Mouse (Mus musculus): ENCODE results near the gene Lrba.

DNA sequence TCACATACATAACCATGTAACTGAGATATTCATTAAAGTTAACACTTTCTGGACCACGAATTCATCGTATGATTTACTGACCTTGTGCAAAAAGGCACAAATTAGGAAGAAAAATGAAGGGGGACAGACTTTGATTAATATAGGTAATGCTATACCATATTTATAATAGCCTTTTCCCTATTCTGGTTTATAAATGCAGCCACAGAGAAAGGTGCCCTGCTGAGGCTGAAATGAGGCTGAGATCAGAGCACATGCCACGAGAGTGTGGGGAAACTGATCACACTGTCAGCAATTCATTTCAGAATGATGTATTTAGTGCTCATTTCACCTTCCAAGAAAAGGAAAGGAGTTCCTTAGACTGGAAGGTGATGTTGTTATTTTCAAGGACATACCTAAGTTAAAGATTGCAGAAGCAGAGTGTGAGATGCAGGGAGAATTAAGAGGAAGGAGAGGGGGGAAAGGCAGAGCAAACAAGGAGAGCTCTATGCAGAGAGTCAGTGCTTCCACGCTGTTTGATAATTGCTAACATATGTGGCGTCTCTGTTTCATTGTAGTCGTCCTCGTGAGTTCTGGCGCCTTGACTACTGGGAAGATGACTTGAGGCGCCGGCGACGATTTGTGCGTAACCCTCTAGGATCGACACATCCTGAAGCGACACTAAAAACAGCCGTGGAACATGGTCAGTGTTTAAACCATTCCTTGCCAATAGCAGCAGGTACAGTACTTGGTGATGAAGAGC lies 307.2 kb downstream of the Lrba start:
- TF ChIP-seq POLR2A (IDR thresholded peaks at IDR 0.05; ENCODE audit: extremely low read depth, insufficient read depth, low read length) (no peak), CTCF (IDR thresholded peaks at IDR 0.05; ENCODE audit: extremely low read depth, insufficient read depth, low read length) (no peak)
